In genomic region chr12:51190186-51190585, GRCm38 (mm10) we compare ENCODE assay signal across 9 mouse cellular contexts.
"Had no signal": no experiment of that assay in that cellular context is flagged by ENCODE, and none has a peak within 500 bp of the region (broad histone marks: within the 10 kb centered on the region; RNA-seq: fewer than 3 reads in every experiment).

No protein-coding gene starts in this region.

- H3K27me3 ChIP-seq: limb, embryonic 12.5 days had no signal

- H3K4me2 ChIP-seq: limb, embryonic 12.5 days had no signal

- H3K4me3 ChIP-seq: limb, embryonic 12.5 days had no signal

- H3K9me3 ChIP-seq: limb, embryonic 12.5 days had no signal

- H3K36me3 ChIP-seq: limb, embryonic 12.5 days had no signal

- DNase-seq: kidney, adult 9 months; kidney, postnatal 4 days; lung, adult 18-20 months; thymus, postnatal 4 days had no signal

- H3K9ac ChIP-seq: limb, embryonic 12.5 days; liver, embryonic 14.5 days had no signal

- H3K27ac ChIP-seq: kidney, postnatal 0 days; limb, embryonic 12.5 days; liver, embryonic 14.5 days; stomach, postnatal 0 days had no signal

- ATAC-seq: intestine, postnatal 0 days had no signal

- H3K4me1 ChIP-seq: limb, embryonic 12.5 days had no signal
